In genomic region chr4:102382763-102383505, GRCm38 (mm10) we compare ENCODE assay signal across 22 mouse cellular contexts.
DNase-seq lines count a peak whose midpoint lies in the region; ATAC-seq and TF ChIP-seq lines count a peak whose summit lies in the region.
"Had no signal": no experiment of that assay in that cellular context is flagged by ENCODE, and none has a peak within 500 bp of the region (broad histone marks: within the 10 kb centered on the region; RNA-seq: fewer than 3 reads in every experiment).

No protein-coding gene starts in this region.

- ATAC-seq in frontal cortex, adult (ENCODE audit: low TSS enrichment), result peak; percentile 38; the same call in 1 of the 2 replicates
- peak; percentile 94 for ATAC-seq in heart, embryonic 15.5 days (replicated peaks; ENCODE audit: insufficient number of reproducible peaks, insufficient read depth, low FRiP score, low read depth)
- ATAC-seq: CD4-positive, CD25-positive, alpha-beta regulatory T cell, adult 4 months; forebrain, embryonic 16.5 days; inflammation-experienced regulatory T-cells, adult 6 months; intestine, postnatal 0 days had no signal

- peaks cover 10% of the 10 kb centered on the region for H3K4me1 ChIP-seq in heart, embryonic 10.5 days
- H3K4me1 ChIP-seq in heart, embryonic 15.5 days (replicated peaks), result peaks cover 9% of the 10 kb centered on the region
- H3K4me1 ChIP-seq in lung, adult 2 months (ENCODE audit: control insufficient read depth, insufficient read depth, low read length), result no peaks in the 10 kb centered on the region
- H3K4me1 ChIP-seq: embryonic facial prominence, embryonic 13.5 days; forebrain, embryonic 12.5 days; hindbrain, embryonic 15.5 days had no signal

- peak overlapping the region; percentile 22; the same call in 1 of the 2 replicates for H3K4me3 ChIP-seq in heart, embryonic 10.5 days
- no peak overlapping the region for H3K4me3 ChIP-seq in heart, embryonic 15.5 days
- no peak overlapping the region for H3K4me3 ChIP-seq in lung, adult 2 months (replicated peaks; ENCODE audit: extremely low read depth, low read depth, low read length)
- H3K4me3 ChIP-seq: embryonic facial prominence, embryonic 13.5 days; forebrain, embryonic 12.5 days; gastrocnemius, adult 2 months; hindbrain, embryonic 15.5 days had no signal

- peak overlapping the region; percentile 83 for H3K27ac ChIP-seq in heart, embryonic 10.5 days
- peak overlapping the region; percentile 95 for H3K27ac ChIP-seq in heart, embryonic 15.5 days
- H3K27ac ChIP-seq: embryonic facial prominence, embryonic 13.5 days; forebrain, embryonic 12.5 days; gastrocnemius, adult 2 months; hindbrain, embryonic 15.5 days had no signal

- no peaks in the 10 kb centered on the region for H3K9me3 ChIP-seq in heart, embryonic 10.5 days
- no peaks in the 10 kb centered on the region for H3K9me3 ChIP-seq in heart, embryonic 15.5 days (replicated peaks)
- H3K9me3 ChIP-seq: embryonic facial prominence, embryonic 13.5 days; forebrain, embryonic 12.5 days; hindbrain, embryonic 15.5 days had no signal

- TF ChIP-seq POLR2A in lung, adult 2 months (IDR thresholded peaks at IDR 0.05; ENCODE audit: borderline replicate concordance, extremely low read depth, low read depth, low read length), result no peak

- no peak for DNase-seq in frontal cortex, postnatal 14 days (ENCODE audit: low spot score in 2 of 2)
- DNase-seq in heart, embryonic 10.5 days (ENCODE audit: low spot score), result peak; percentile 78
- no peak for DNase-seq in heart, adult 11 months
- no peak for DNase-seq in right cerebral cortex, adult 18-20 months
- DNase-seq in lung, adult 2 months, result no peak
- DNase-seq: adrenal gland, postnatal 10 days; B cell, adult 2 months; cerebellum, adult 11 months; cerebellum, adult 8-10 months; cerebellum, postnatal 14 days; gastrocnemius, adult 2 months; gastrocnemius, postnatal 25 days; kidney, adult 8-10 months had no signal

- H3K27me3 ChIP-seq in heart, embryonic 10.5 days (ENCODE audit: insufficient read depth, poor library complexity, severe bottlenecking), result no peaks in the 10 kb centered on the region
- no peaks in the 10 kb centered on the region for H3K27me3 ChIP-seq in heart, embryonic 15.5 days
- H3K27me3 ChIP-seq: embryonic facial prominence, embryonic 13.5 days; forebrain, embryonic 12.5 days; hindbrain, embryonic 15.5 days had no signal

- 20% methylated on average over 1 of the region's 1 CpGs for WGBS in heart, embryonic 10.5 days
- 20% methylated on average over 1 of the region's 1 CpGs for WGBS in heart, embryonic 15.5 days
- 51% methylated on average over 1 of the region's 1 CpGs for WGBS in lung, adult 2 months

- no peaks in the 10 kb centered on the region for H3K36me3 ChIP-seq in heart, embryonic 10.5 days
- H3K36me3 ChIP-seq in heart, embryonic 15.5 days, result no peaks in the 10 kb centered on the region
- H3K36me3 ChIP-seq: embryonic facial prominence, embryonic 13.5 days; forebrain, embryonic 12.5 days; hindbrain, embryonic 15.5 days had no signal

- TF ChIP-seq CTCF in lung, adult 2 months (IDR thresholded peaks at IDR 0.05; ENCODE audit: insufficient read depth, low read length), result no peak

- no peak overlapping the region for H3K9ac ChIP-seq in heart, embryonic 15.5 days
- H3K9ac ChIP-seq: embryonic facial prominence, embryonic 13.5 days; forebrain, embryonic 12.5 days; hindbrain, embryonic 15.5 days had no signal

- peak overlapping the region; percentile 31 for H3K4me2 ChIP-seq in heart, embryonic 15.5 days
- H3K4me2 ChIP-seq: embryonic facial prominence, embryonic 13.5 days; forebrain, embryonic 12.5 days; hindbrain, embryonic 15.5 days had no signal
